Comparison of ENCODE assay signal across 8 mouse cellular contexts in genomic region chr17:37049570-37050310, GRCm38 (mm10). TPM values are rescaled to one million over a fixed set of nuclear protein-coding genes. Genes with fewer than 3 reads are reported as not detected.
DNase-seq lines count a peak whose midpoint lies in the region; ATAC-seq and TF ChIP-seq lines count a peak whose summit lies in the region.
"Had no signal": no experiment of that assay in that cellular context is flagged by ENCODE, and none has a peak within 500 bp of the region (broad histone marks: within the 10 kb centered on the region; RNA-seq: fewer than 3 reads in every experiment).

No protein-coding gene starts in this region.

- TF ChIP-seq EP300 in stomach, postnatal 0 days (optimal IDR thresholded peaks at IDR 0.05), result no peak

- peaks cover 10% of the 10 kb centered on the region for H3K27me3 ChIP-seq in heart, embryonic 12.5 days (replicated peaks)
- H3K27me3 ChIP-seq in kidney, embryonic 15.5 days, result peaks cover 5% of the 10 kb centered on the region
- H3K27me3 ChIP-seq in liver, adult 2 months (ENCODE audit: control insufficient read depth, insufficient read depth, low read length), result peaks cover 33% of the 10 kb centered on the region
- no peaks in the 10 kb centered on the region for H3K27me3 ChIP-seq in midbrain, postnatal 0 days (ENCODE audit: insufficient read depth, low read length)
- H3K27me3 ChIP-seq in stomach, postnatal 0 days (ENCODE audit: control insufficient read depth, insufficient read depth, low read length), result no peaks in the 10 kb centered on the region

- peak; percentile 18 for ATAC-seq in cerebellum, adult (ENCODE audit: insufficient number of reproducible peaks, low FRiP score, low TSS enrichment)
- ATAC-seq in heart, embryonic 12.5 days (ENCODE audit: insufficient number of reproducible peaks, low FRiP score), result 0 out of 2 replicates have a peak, but pooled peaks have one; percentile 22
- peak; percentile 13 for ATAC-seq in kidney, embryonic 15.5 days (replicated peaks; ENCODE audit: low FRiP score)
- ATAC-seq in midbrain, postnatal 0 days (ENCODE audit: low FRiP score), result peak; percentile 22; the same call in 1 of the 2 replicates
- 0 out of 2 replicates have a peak, but pooled peaks have one; percentile 21 for ATAC-seq in stomach, postnatal 0 days (ENCODE audit: low FRiP score, low TSS enrichment)

- H3K9me3 ChIP-seq in heart, embryonic 12.5 days (replicated peaks), result no peaks in the 10 kb centered on the region
- no peaks in the 10 kb centered on the region for H3K9me3 ChIP-seq in kidney, embryonic 15.5 days (replicated peaks)
- no peaks in the 10 kb centered on the region for H3K9me3 ChIP-seq in midbrain, postnatal 0 days (ENCODE audit: low read length)
- H3K9me3 ChIP-seq in stomach, postnatal 0 days (ENCODE audit: control insufficient read depth, low read length), result no peaks in the 10 kb centered on the region

- DNase-seq in liver, adult 2 months (ENCODE audit: extremely low read depth, low read depth, low spot score), result no peak
- peak; percentile 73 for DNase-seq in midbrain, postnatal 0 days (ENCODE audit: low spot score)
- DNase-seq in stomach, postnatal 0 days (ENCODE audit: low spot score), result peak; percentile 74

- no peaks in the 10 kb centered on the region for H3K79me2 ChIP-seq in liver, adult 2 months (ENCODE audit: control insufficient read depth, insufficient read depth, low read length)

- no peak overlapping the region for H3K27ac ChIP-seq in embryonic fibroblast, embryonic 13.5 days (ENCODE audit: insufficient read depth, low read length)
- no peak overlapping the region for H3K27ac ChIP-seq in heart, embryonic 12.5 days (ENCODE audit: poor library complexity, severe bottlenecking)
- H3K27ac ChIP-seq in kidney, embryonic 15.5 days, result peak overlapping the region; percentile 60
- no peak overlapping the region for H3K27ac ChIP-seq in liver, adult 2 months (replicated peaks; ENCODE audit: insufficient read depth, low read depth, low read length)
- peak overlapping the region; percentile 85 for H3K27ac ChIP-seq in midbrain, postnatal 0 days (ENCODE audit: low read depth, low read length)
- H3K27ac ChIP-seq in stomach, postnatal 0 days (replicated peaks), result peak overlapping the region; percentile 35; the same call in 1 of the 2 replicates

- 3% methylated on average over 39 of the region's 39 CpGs for WGBS in heart, embryonic 12.5 days
- WGBS in kidney, embryonic 15.5 days, result 3% methylated on average over 39 of the region's 39 CpGs
- 10% methylated on average over 39 of the region's 39 CpGs for WGBS in liver, adult 2 months
- WGBS in midbrain, postnatal 0 days, result 2% methylated on average over 39 of the region's 39 CpGs
- WGBS in stomach, postnatal 0 days, result 12% methylated on average over 39 of the region's 39 CpGs

- peak overlapping the region; percentile 96 for H3K4me2 ChIP-seq in heart, embryonic 12.5 days
- peak overlapping the region; percentile 96 for H3K4me2 ChIP-seq in kidney, embryonic 15.5 days
- H3K4me2 ChIP-seq in midbrain, postnatal 0 days (ENCODE audit: low read depth, low read length, poor library complexity, severe bottlenecking), result peak overlapping the region; percentile 73
- peak overlapping the region; percentile 84 for H3K4me2 ChIP-seq in stomach, postnatal 0 days (replicated peaks; ENCODE audit: low read depth)

- peak overlapping the region; percentile 28 for H3K4me3 ChIP-seq in embryonic fibroblast, embryonic 13.5 days (ENCODE audit: insufficient read depth, low read length)
- peak overlapping the region; percentile 62 for H3K4me3 ChIP-seq in heart, embryonic 12.5 days
- H3K4me3 ChIP-seq in kidney, embryonic 15.5 days (replicated peaks), result peak overlapping the region; percentile 61
- no peak overlapping the region for H3K4me3 ChIP-seq in liver, adult 2 months (ENCODE audit: insufficient read depth, low read depth, low read length)
- H3K4me3 ChIP-seq in midbrain, postnatal 0 days (ENCODE audit: low read depth, low read length), result peak overlapping the region; percentile 94
- peak overlapping the region; percentile 50 for H3K4me3 ChIP-seq in stomach, postnatal 0 days (ENCODE audit: low read depth, low read length)

- TF ChIP-seq CTCF in embryonic fibroblast, embryonic 13.5 days (IDR thresholded peaks at IDR 0.05; ENCODE audit: borderline replicate concordance, insufficient read depth, low read length), result peak; percentile 40
- peak; percentile 65 for TF ChIP-seq CTCF in liver, adult 2 months (IDR thresholded peaks at IDR 0.05; ENCODE audit: low read depth, low read length)
- TF ChIP-seq CTCF in midbrain, postnatal 0 days (IDR thresholded peaks at IDR 0.05), result peak; percentile 78
- TF ChIP-seq CTCF in stomach, postnatal 0 days (IDR thresholded peaks at IDR 0.05; ENCODE audit: low read depth), result peak; percentile 77

- TF ChIP-seq POLR2A in embryonic fibroblast, embryonic 13.5 days (IDR thresholded peaks at IDR 0.05; ENCODE audit: low read depth, low read length), result no peak
- TF ChIP-seq POLR2A in liver, adult 2 months (IDR thresholded peaks at IDR 0.05; ENCODE audit: extremely low read depth, insufficient read depth, low read length), result no peak

- peak overlapping the region; percentile 78 for H3K9ac ChIP-seq in heart, embryonic 12.5 days
- peak overlapping the region; percentile 67; the same call in 1 of the 2 replicates for H3K9ac ChIP-seq in kidney, embryonic 15.5 days
- H3K9ac ChIP-seq in liver, adult 2 months (ENCODE audit: low read depth, low read length), result no peak overlapping the region
- H3K9ac ChIP-seq in midbrain, postnatal 0 days (replicated peaks; ENCODE audit: low read length, poor library complexity, severe bottlenecking), result peak overlapping the region; percentile 90
- peak overlapping the region; percentile 65 for H3K9ac ChIP-seq in stomach, postnatal 0 days (ENCODE audit: low read length)

- H3K4me1 ChIP-seq in embryonic fibroblast, embryonic 13.5 days (ENCODE audit: control insufficient read depth, insufficient read depth, low read length), result peaks cover under 1% of the 10 kb centered on the region; the same call in 1 of the 2 replicates
- peaks cover 37% of the 10 kb centered on the region for H3K4me1 ChIP-seq in heart, embryonic 12.5 days (replicated peaks)
- peaks cover 40% of the 10 kb centered on the region for H3K4me1 ChIP-seq in kidney, embryonic 15.5 days
- H3K4me1 ChIP-seq in liver, adult 2 months (ENCODE audit: control insufficient read depth, insufficient read depth, low read length), result peaks cover 8% of the 10 kb centered on the region
- H3K4me1 ChIP-seq in midbrain, postnatal 0 days (ENCODE audit: insufficient read depth, low read length), result peaks cover 3% of the 10 kb centered on the region; the same call in 1 of the 2 replicates
- H3K4me1 ChIP-seq in stomach, postnatal 0 days (replicated peaks; ENCODE audit: control insufficient read depth, insufficient read depth), result peaks cover 3% of the 10 kb centered on the region; the same call in 1 of the 2 replicates

- peaks cover 13% of the 10 kb centered on the region for H3K36me3 ChIP-seq in heart, embryonic 12.5 days
- H3K36me3 ChIP-seq in kidney, embryonic 15.5 days, result peaks cover 11% of the 10 kb centered on the region
- no peaks in the 10 kb centered on the region for H3K36me3 ChIP-seq in liver, adult 2 months (ENCODE audit: control insufficient read depth, insufficient read depth, low read length)
- peaks cover 11% of the 10 kb centered on the region for H3K36me3 ChIP-seq in midbrain, postnatal 0 days (ENCODE audit: insufficient read depth, low read length)
- no peaks in the 10 kb centered on the region for H3K36me3 ChIP-seq in stomach, postnatal 0 days (ENCODE audit: control insufficient read depth, insufficient read depth, low read length)

RNA-seq across cellular contexts. Expression of gene Gabbr1, which starts 4.0 kb away (rescaled TPM):
- 49.1 and 56.8 TPM in 2 replicates for polyA plus RNA-seq in embryonic fibroblast, embryonic 13.5 days (2011; ENCODE audit: insufficient read length, low read depth, missing spikeins)
- polyA plus RNA-seq in heart, embryonic 12.5 days (2016; fragmentation: Nextera tagmentation; extraction: Ambion mirVana), result 8.3 and 8.6 TPM in 2 replicates
- polyA plus RNA-seq in kidney, embryonic 15.5 days (2015; fragmentation: Nextera tagmentation; extraction: Ambion mirVana), result 6.0 and 8.3 TPM in 2 replicates
- 1.2 and 1.9 TPM in 2 replicates for total RNA-seq in liver, adult 2 months (2014; rRNA removed)
- polyA plus RNA-seq in liver, adult 2 months (2012; rRNA removed), result 1.4 and 3.2 TPM in 2 replicates
- total RNA-seq in midbrain, postnatal 0 days (2014; rRNA removed), result 633 and 639 TPM in 2 replicates
- polyA plus RNA-seq in midbrain, postnatal 0 days (2015; fragmentation: Nextera tagmentation; extraction: Ambion mirVana), result 111 and 116 TPM in 2 replicates
- polyA plus RNA-seq in stomach, postnatal 0 days (2015; fragmentation: Nextera tagmentation; extraction: Ambion mirVana), result 3.8 and 4.3 TPM in 2 replicates

RNA-seq across cellular contexts. Expression of gene Mog, which starts 26.5 kb away (rescaled TPM):
- polyA plus RNA-seq in embryonic fibroblast, embryonic 13.5 days (2011; ENCODE audit: insufficient read length, low read depth, missing spikeins), result not detected in 2 replicates
- 0.10 TPM in 1 of 2 replicates, not detected in the other for polyA plus RNA-seq in heart, embryonic 12.5 days (2016; fragmentation: Nextera tagmentation; extraction: Ambion mirVana)
- 0.09 TPM in 1 of 2 replicates, not detected in the other for polyA plus RNA-seq in kidney, embryonic 15.5 days (2015; fragmentation: Nextera tagmentation; extraction: Ambion mirVana)
- not detected in 2 replicates for total RNA-seq in liver, adult 2 months (2014; rRNA removed)
- polyA plus RNA-seq in liver, adult 2 months (2012; rRNA removed), result not detected in 2 replicates
- not detected in 2 replicates for total RNA-seq in midbrain, postnatal 0 days (2014; rRNA removed)
- 0.95 and 1.1 TPM in 2 replicates for polyA plus RNA-seq in midbrain, postnatal 0 days (2015; fragmentation: Nextera tagmentation; extraction: Ambion mirVana)
- 0.08 TPM in 1 of 2 replicates, not detected in the other for polyA plus RNA-seq in stomach, postnatal 0 days (2015; fragmentation: Nextera tagmentation; extraction: Ambion mirVana)
- polyA plus RNA-seq: large intestine, adult 2 months had no signal

RNA-seq across cellular contexts. Expression of gene Olfr90, which starts 38.6 kb away (rescaled TPM):
- polyA plus RNA-seq in embryonic fibroblast, embryonic 13.5 days (2011; ENCODE audit: insufficient read length, low read depth, missing spikeins), result not detected in 2 replicates
- 0.08 TPM in 1 of 2 replicates, not detected in the other for polyA plus RNA-seq in heart, embryonic 12.5 days (2016; fragmentation: Nextera tagmentation; extraction: Ambion mirVana)
- 0.05 TPM in 1 of 2 replicates, not detected in the other for polyA plus RNA-seq in kidney, embryonic 15.5 days (2015; fragmentation: Nextera tagmentation; extraction: Ambion mirVana)
- total RNA-seq in liver, adult 2 months (2014; rRNA removed), result not detected in 2 replicates
- not detected in 2 replicates for polyA plus RNA-seq in liver, adult 2 months (2012; rRNA removed)
- not detected in 2 replicates for total RNA-seq in midbrain, postnatal 0 days (2014; rRNA removed)
- polyA plus RNA-seq in midbrain, postnatal 0 days (2015; fragmentation: Nextera tagmentation; extraction: Ambion mirVana), result not detected in 2 replicates
- polyA plus RNA-seq in stomach, postnatal 0 days (2015; fragmentation: Nextera tagmentation; extraction: Ambion mirVana), result not detected in 2 replicates
- polyA plus RNA-seq: large intestine, adult 2 months had no signal

RNA-seq across cellular contexts. Expression of gene Olfr91, which starts 48.3 kb away (rescaled TPM):
- polyA plus RNA-seq in embryonic fibroblast, embryonic 13.5 days (2011; ENCODE audit: insufficient read length, low read depth, missing spikeins), result not detected in 2 replicates
- polyA plus RNA-seq in heart, embryonic 12.5 days (2016; fragmentation: Nextera tagmentation; extraction: Ambion mirVana), result 0.05 TPM in 1 of 2 replicates, not detected in the other
- not detected in 2 replicates for polyA plus RNA-seq in kidney, embryonic 15.5 days (2015; fragmentation: Nextera tagmentation; extraction: Ambion mirVana)
- total RNA-seq in liver, adult 2 months (2014; rRNA removed), result not detected in 2 replicates
- polyA plus RNA-seq in liver, adult 2 months (2012; rRNA removed), result not detected in 2 replicates
- total RNA-seq in midbrain, postnatal 0 days (2014; rRNA removed), result not detected in 2 replicates
- not detected in 2 replicates for polyA plus RNA-seq in midbrain, postnatal 0 days (2015; fragmentation: Nextera tagmentation; extraction: Ambion mirVana)
- not detected in 2 replicates for polyA plus RNA-seq in stomach, postnatal 0 days (2015; fragmentation: Nextera tagmentation; extraction: Ambion mirVana)
- polyA plus RNA-seq: large intestine, adult 2 months had no signal

RNA-seq across cellular contexts. Expression of gene Zfp57, which starts 48.8 kb away (rescaled TPM):
- 67.2 and 80.0 TPM in 2 replicates for polyA plus RNA-seq in embryonic fibroblast, embryonic 13.5 days (2011; ENCODE audit: insufficient read length, low read depth, missing spikeins)
- polyA plus RNA-seq in heart, embryonic 12.5 days (2016; fragmentation: Nextera tagmentation; extraction: Ambion mirVana), result 60.0 and 64.4 TPM in 2 replicates
- 61.1 and 69.4 TPM in 2 replicates for polyA plus RNA-seq in kidney, embryonic 15.5 days (2015; fragmentation: Nextera tagmentation; extraction: Ambion mirVana)
- 0.65 and 1.0 TPM in 2 replicates for total RNA-seq in liver, adult 2 months (2014; rRNA removed)
- 0.26 and 0.59 TPM in 2 replicates for polyA plus RNA-seq in liver, adult 2 months (2012; rRNA removed)
- 140 and 182 TPM in 2 replicates for total RNA-seq in midbrain, postnatal 0 days (2014; rRNA removed)
- 166 and 171 TPM in 2 replicates for polyA plus RNA-seq in midbrain, postnatal 0 days (2015; fragmentation: Nextera tagmentation; extraction: Ambion mirVana)
- 9.9 and 10.0 TPM in 2 replicates for polyA plus RNA-seq in stomach, postnatal 0 days (2015; fragmentation: Nextera tagmentation; extraction: Ambion mirVana)

Comparison
In these comparisons a context has a peak if more than half of its experiments do, and no peak if none do; other contexts are left out.
1. H3K27ac ChIP-seq: peak in kidney, embryonic 15.5 days (single experiment), midbrain, postnatal 0 days (single experiment) and stomach, postnatal 0 days (single experiment); none in embryonic fibroblast, embryonic 13.5 days (single experiment), heart, embryonic 12.5 days (single experiment) and liver, adult 2 months (single experiment).
2. Peak in every context shown above with its lines, with median percentiles within 50 percentile points of each other: ATAC-seq, CTCF ChIP-seq and H3K4me2 ChIP-seq.